Mouse (Mus musculus): Measurements from ENCODE around the gene Pkm. TPM values are rescaled to one million over a fixed set of nuclear protein-coding genes. Genes with fewer than 3 reads are reported as not detected.

The Pkm gene
- polyA plus RNA-seq, 2 experiments, result 108 to 131 TPM

GRCm38 (mm10) chr9:59725515-59725914 lies 69.3 kb downstream of the Pkm start:
- H3K9ac ChIP-seq (replicated peaks), result no peak overlapping the region
- no peaks in the 10 kb centered on the region for H3K4me1 ChIP-seq (replicated peaks; ENCODE audit: control insufficient read depth in 2 of 2, insufficient read depth in 2 of 2, low read length in 1 of 2)
- ATAC-seq (ENCODE audit: insufficient read depth) (no peak), DNase-seq (ENCODE audit: low read depth in 3 of 3, low spot score in 3 of 3) (no peak)
- H3K36me3 ChIP-seq (replicated peaks; ENCODE audit: control insufficient read depth, insufficient read depth, low read depth), result no peaks in the 10 kb centered on the region
- 55% methylated on average over 10 of the region's 10 CpGs for WGBS (ENCODE audit: insufficient replicate concordance)
- TF ChIP-seq CTCF (IDR thresholded peaks at IDR 0.05; ENCODE audit: low read depth), result no peak
- TF ChIP-seq EP300 (IDR thresholded peaks at IDR 0.05; ENCODE audit: low read depth), result no peak
- H3K27me3 ChIP-seq (ENCODE audit: control insufficient read depth, insufficient read depth, low read length), result no peaks in the 10 kb centered on the region; the same call in 1 of the 2 replicates
- H3K4me2 ChIP-seq (ENCODE audit: low read depth), result no peak overlapping the region
- no peak overlapping the region for H3K4me3 ChIP-seq (ENCODE audit: insufficient read depth in 1 of 2, low read depth in 2 of 2, low read length in 2 of 2)
- H3K27ac ChIP-seq, result no peak overlapping the region
- no peaks in the 10 kb centered on the region for H3K9me3 ChIP-seq (ENCODE audit: control insufficient read depth, low read length)

GRCm38 (mm10) chr9:59727569-59728286 lies 71.6 kb downstream of the Pkm start:
- no peak for DNase-seq (ENCODE audit: low read depth in 3 of 3, low spot score in 3 of 3)

More at GRCm38 (mm10) chr9:59727569-59728286, 71.6 kb downstream of the Pkm start:
- no peak overlapping the region for H3K4me3 ChIP-seq (ENCODE audit: insufficient read depth in 1 of 2, low read depth in 2 of 2, low read length in 2 of 2)
- no peak for ATAC-seq (ENCODE audit: insufficient read depth)
- H3K27me3 ChIP-seq (ENCODE audit: control insufficient read depth, insufficient read depth, low read length), result no peaks in the 10 kb centered on the region
- H3K9me3 ChIP-seq (ENCODE audit: control insufficient read depth, low read length), result no peaks in the 10 kb centered on the region
- H3K36me3 ChIP-seq (replicated peaks; ENCODE audit: control insufficient read depth, insufficient read depth, low read depth), result no peaks in the 10 kb centered on the region
- TF ChIP-seq EP300 (IDR thresholded peaks at IDR 0.05; ENCODE audit: low read depth) (no peak), CTCF (IDR thresholded peaks at IDR 0.05; ENCODE audit: low read depth) (no peak)
- no peak overlapping the region for H3K27ac ChIP-seq
- H3K4me1 ChIP-seq (replicated peaks; ENCODE audit: control insufficient read depth in 2 of 2, insufficient read depth in 2 of 2, low read length in 1 of 2), result no peaks in the 10 kb centered on the region
- H3K9ac ChIP-seq (replicated peaks), result no peak overlapping the region
- no peak overlapping the region for H3K4me2 ChIP-seq (ENCODE audit: low read depth)
- WGBS (ENCODE audit: insufficient replicate concordance), result 66% methylated on average over 11 of the region's 11 CpGs

Other genes starting within 250 kb of the Pkm start
- 9.1 and 11.6 TPM in 2 replicates for gene Arih1, start 169.8 kb upstream of the Pkm start, polyA plus RNA-seq (2012; rRNA removed)
- gene Arih1, start 169.8 kb upstream of the Pkm start, polyA plus RNA-seq (2014; fragmentation: Nextera tagmentation; extraction: Ambion mirVana), result 5.8 and 6.7 TPM in 2 replicates
- gene Hexa, start 116.8 kb upstream of the Pkm start, polyA plus RNA-seq (2012; rRNA removed), result 14.5 and 17.5 TPM in 2 replicates
- 29.1 and 32.0 TPM in 2 replicates for gene Hexa, start 116.8 kb upstream of the Pkm start, polyA plus RNA-seq (2014; fragmentation: Nextera tagmentation; extraction: Ambion mirVana)
- gene Tmem202, start 116.5 kb upstream of the Pkm start, polyA plus RNA-seq (2012; rRNA removed), result 0.03 TPM in 1 of 2 replicates, not detected in the other
- 0.13 TPM in 1 of 2 replicates, not detected in the other for gene Tmem202, start 116.5 kb upstream of the Pkm start, polyA plus RNA-seq (2014; fragmentation: Nextera tagmentation; extraction: Ambion mirVana)
- gene Celf6, start 78.5 kb upstream of the Pkm start, polyA plus RNA-seq (2012; rRNA removed), result 0.02 and 0.04 TPM in 2 replicates
- gene Celf6, start 78.5 kb upstream of the Pkm start, polyA plus RNA-seq (2014; fragmentation: Nextera tagmentation; extraction: Ambion mirVana), result not detected in 2 replicates
- gene Parp6, start 39.1 kb upstream of the Pkm start, polyA plus RNA-seq (2012; rRNA removed), result 5.2 and 5.3 TPM in 2 replicates
- gene Parp6, start 39.1 kb upstream of the Pkm start, polyA plus RNA-seq (2014; fragmentation: Nextera tagmentation; extraction: Ambion mirVana), result 1.9 and 2.6 TPM in 2 replicates
- 0.06 and 0.12 TPM in 2 replicates for gene Gramd2, start 23.8 kb downstream of the Pkm start, polyA plus RNA-seq (2012; rRNA removed)
- gene Gramd2, start 23.8 kb downstream of the Pkm start, polyA plus RNA-seq (2014; fragmentation: Nextera tagmentation; extraction: Ambion mirVana), result not detected in 2 replicates
- gene Senp8, start 94.3 kb downstream of the Pkm start, polyA plus RNA-seq (2012; rRNA removed), result 1.4 and 1.8 TPM in 2 replicates
- 3.1 and 4.0 TPM in 2 replicates for gene Senp8, start 94.3 kb downstream of the Pkm start, polyA plus RNA-seq (2014; fragmentation: Nextera tagmentation; extraction: Ambion mirVana)
- gene Myo9a, start 94.5 kb downstream of the Pkm start, polyA plus RNA-seq (2012; rRNA removed), result 2.5 and 2.6 TPM in 2 replicates
- 3.5 and 3.6 TPM in 2 replicates for gene Myo9a, start 94.5 kb downstream of the Pkm start, polyA plus RNA-seq (2014; fragmentation: Nextera tagmentation; extraction: Ambion mirVana)